Mouse (Mus musculus) lung, adult 2 months (tissue): ENCODE measurements around the gene Rnf126. TPM values are rescaled to one million over a fixed set of nuclear protein-coding genes. Genes with fewer than 3 reads are reported as not detected.

Experiments used
- DNase-seq: peaks from one replicate; pipeline ENCODE4 v3.0.0; 2022
- H3K4me1 ChIP-seq: fragments of 200-500 bp; 2 replicates; pipeline ENCODE4 v1.6.1; 2011; ENCODE audit warnings: low read length; ENCODE audit not compliant: control insufficient read depth, insufficient read depth
- H3K4me3 ChIP-seq: fragments of 200-500 bp; replicated peaks from 2 replicates; pipeline ENCODE3; 2011; ENCODE audit warnings: low read depth, mild to moderate bottlenecking, control low read depth, low read length; ENCODE audit errors: extremely low read depth
- CTCF ChIP-seq: fragments of 200-500 bp; IDR thresholded peaks from 2 replicates; pipeline ENCODE4 v1.5.1; 2011; ENCODE audit warnings: mild to moderate bottlenecking, low read length, control low read depth; ENCODE audit not compliant: insufficient read depth
- POLR2A ChIP-seq: fragments of 200-500 bp; IDR thresholded peaks from 2 replicates; pipeline ENCODE4 v1.6.1; 2011; ENCODE audit warnings: low read depth, mild to moderate bottlenecking, control low read depth, low read length, borderline replicate concordance; ENCODE audit errors: extremely low read depth
- WGBS: fragments of 180-500 bp; shearing (Covaris S2); methylation state at CpG from one replicate; pipeline ENCODE4 v1.1.7; 2018; 5-methylcytosine and 5-hydroxymethylcytosine counted together
- polyA plus RNA-seq: library from polyadenylated mRNA; depleted of rRNA; stranded (reverse); fragments of >200 nt; gene quantifications from 2 replicates; pipeline ENCODE4 v1.2.3, GENCODE M21; 2012

Rnf126 gene
- polyA plus RNA-seq, 1 experiment, result 103 TPM

- Histone ChIP-seq H3K4me1 (peaks cover 2% of the 10 kb centered on the region; the same call in 1 of the 2 replicates), H3K4me3 (no peak overlapping the region)
- 94% methylated on average over 15 of the region's 15 CpGs for WGBS
- no peak for DNase-seq
- TF ChIP-seq POLR2A (no peak), CTCF (no peak)
Observed at GRCm38 (mm10) chr10:79733847-79734246, 32.9 kb downstream of the Rnf126 start.

- TF ChIP-seq POLR2A, result no peak
- peak; percentile 64 for TF ChIP-seq CTCF
- 100% methylated on average over 1 of the region's 1 CpGs for WGBS
- H3K4me1 ChIP-seq, result peaks cover 5% of the 10 kb centered on the region; the same call in 1 of the 2 replicates
- no peak for DNase-seq
- H3K4me3 ChIP-seq, result no peak overlapping the region
Observed at GRCm38 (mm10) chr10:79732500-79732899, 34.3 kb downstream of the Rnf126 start.

DNA sequence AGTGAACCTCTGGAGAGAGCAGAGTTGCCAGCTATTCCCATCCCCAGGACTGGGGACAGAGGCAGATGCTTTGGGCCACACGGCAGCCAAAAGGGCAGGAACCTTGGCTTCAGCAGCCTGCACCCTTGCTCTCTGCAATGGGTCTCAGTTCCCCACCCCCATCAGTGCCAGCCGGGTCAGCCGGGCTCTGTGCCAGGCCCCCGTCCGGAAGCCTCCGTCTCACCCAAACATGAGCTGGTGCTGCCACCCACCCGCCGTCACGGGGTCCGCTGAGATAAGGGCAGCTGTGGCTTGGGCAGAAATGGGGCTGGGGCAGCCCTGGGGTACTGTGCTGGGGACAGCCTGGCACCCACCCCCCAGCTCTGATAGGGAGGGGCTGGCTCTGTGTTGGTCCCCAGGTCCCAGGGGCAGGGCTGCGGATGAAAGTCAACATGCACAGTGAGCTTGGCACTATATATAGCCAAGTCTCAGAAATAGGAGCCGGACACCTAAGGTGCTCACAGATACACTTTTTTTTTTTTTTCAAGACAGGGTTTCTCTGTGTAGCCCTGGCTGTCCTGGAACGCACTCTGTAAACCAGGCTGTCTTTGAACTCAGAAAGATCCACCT, 37.3 kb downstream of the Rnf126 start:
- 40% methylated on average over 13 of the region's 13 CpGs for WGBS
- no peak for DNase-seq
- no peak overlapping the region for H3K4me3 ChIP-seq
- no peak for TF ChIP-seq CTCF
- no peak for TF ChIP-seq POLR2A
- H3K4me1 ChIP-seq, result peaks cover 5% of the 10 kb centered on the region; the same call in 1 of the 2 replicates

DNA sequence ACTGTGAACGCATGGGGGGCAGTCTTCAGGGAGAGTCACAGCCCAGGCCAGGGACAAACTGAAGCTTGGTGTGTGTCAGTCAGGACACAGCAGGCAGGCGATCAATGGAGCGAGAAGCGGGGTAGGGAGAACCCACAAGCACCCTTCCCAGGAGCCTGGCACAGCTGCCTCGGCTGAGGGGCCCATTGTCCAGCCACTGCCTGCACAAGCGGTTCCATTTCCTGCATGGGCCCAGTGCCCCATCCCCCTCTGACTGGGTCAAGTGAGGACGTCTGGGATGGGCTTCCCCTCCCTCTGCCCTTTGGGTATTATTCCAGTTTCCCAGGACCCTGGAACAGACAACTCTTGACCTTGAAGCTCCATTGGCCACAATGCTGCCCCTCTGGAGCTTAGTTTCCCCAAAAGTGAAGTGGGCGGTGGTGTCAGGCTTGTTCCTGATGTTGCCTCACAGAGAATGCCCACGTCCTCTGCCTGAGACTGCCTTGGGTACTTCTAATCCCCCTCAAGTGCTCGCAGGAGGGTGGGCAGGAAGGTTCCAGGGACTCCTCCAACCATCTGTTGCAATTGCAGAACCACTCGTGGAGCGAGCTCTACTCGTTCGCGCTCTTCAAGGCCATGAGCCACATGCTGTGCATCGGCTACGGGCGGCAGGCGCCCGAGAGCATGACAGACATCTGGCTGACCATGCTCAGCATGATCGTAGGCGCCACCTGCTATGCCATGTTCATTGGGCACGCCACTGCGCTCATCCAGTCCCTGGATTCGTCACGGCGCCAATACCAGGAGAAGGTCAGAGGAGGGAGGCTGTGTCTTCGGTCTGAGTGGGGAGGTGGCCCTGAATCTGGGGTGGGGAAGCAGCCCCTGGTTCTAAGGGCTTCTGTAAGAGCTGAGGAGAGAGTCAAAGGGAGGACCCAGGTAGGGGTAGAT, 38.2 kb downstream of the Rnf126 start:
- 64% methylated on average over 28 of the region's 28 CpGs for WGBS

GRCm38 (mm10) chr10:79726090-79726489, 40.7 kb downstream of the Rnf126 start:
- DNase-seq, result peak; percentile 60
- 41% methylated on average over 11 of the region's 11 CpGs for WGBS

More for the DNA sequence above, 38.2 kb downstream of the Rnf126 start:
- Histone ChIP-seq H3K4me3 (peak overlapping the region; percentile 13), H3K4me1 (peaks cover 5% of the 10 kb centered on the region; the same call in 1 of the 2 replicates)
- TF ChIP-seq POLR2A, result no peak
- TF ChIP-seq CTCF, result no peak
- no peak for DNase-seq

DNA sequence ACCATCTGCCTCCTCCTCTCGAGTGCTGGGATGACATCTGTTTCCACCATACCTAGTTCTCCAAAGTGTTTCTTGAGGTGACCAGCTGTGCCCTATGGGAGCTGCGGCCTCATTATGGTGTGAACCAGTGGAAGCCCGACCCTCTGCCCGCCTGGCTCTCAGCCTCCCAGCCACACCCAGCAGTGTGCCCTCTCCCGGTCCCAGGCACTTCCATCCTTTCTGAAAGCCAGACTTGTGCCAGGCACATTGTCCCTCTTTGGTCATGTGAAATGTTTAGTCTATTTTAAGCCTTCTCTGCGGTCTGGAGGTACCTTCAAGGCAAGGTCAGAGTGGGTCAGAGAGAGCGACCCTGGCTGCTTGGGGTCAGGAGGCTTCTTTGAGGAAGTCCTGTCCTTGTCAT, 43.1 kb downstream of the Rnf126 start:
- Histone ChIP-seq H3K4me3 (no peak overlapping the region), H3K4me1 (peaks cover 1% of the 10 kb centered on the region; the same call in 1 of the 2 replicates)
- WGBS, result 70% methylated on average over 7 of the region's 7 CpGs
- no peak for DNase-seq
- TF ChIP-seq POLR2A (no peak), CTCF (no peak)

More at GRCm38 (mm10) chr10:79726090-79726489, 40.7 kb downstream of the Rnf126 start:
- TF ChIP-seq CTCF (peak; percentile 64), POLR2A (no peak)
- H3K4me3 ChIP-seq, result no peak overlapping the region
- H3K4me1 ChIP-seq, result peaks cover 5% of the 10 kb centered on the region; the same call in 1 of the 2 replicates

GRCm38 (mm10) chr10:79723047-79723446, 43.7 kb downstream of the Rnf126 start:
- Histone ChIP-seq H3K4me1 (no peaks in the 10 kb centered on the region), H3K4me3 (no peak overlapping the region)
- 63% methylated on average over 6 of the region's 6 CpGs for WGBS
- no peak for TF ChIP-seq CTCF
- no peak for TF ChIP-seq POLR2A
- DNase-seq, result no peak

DNA sequence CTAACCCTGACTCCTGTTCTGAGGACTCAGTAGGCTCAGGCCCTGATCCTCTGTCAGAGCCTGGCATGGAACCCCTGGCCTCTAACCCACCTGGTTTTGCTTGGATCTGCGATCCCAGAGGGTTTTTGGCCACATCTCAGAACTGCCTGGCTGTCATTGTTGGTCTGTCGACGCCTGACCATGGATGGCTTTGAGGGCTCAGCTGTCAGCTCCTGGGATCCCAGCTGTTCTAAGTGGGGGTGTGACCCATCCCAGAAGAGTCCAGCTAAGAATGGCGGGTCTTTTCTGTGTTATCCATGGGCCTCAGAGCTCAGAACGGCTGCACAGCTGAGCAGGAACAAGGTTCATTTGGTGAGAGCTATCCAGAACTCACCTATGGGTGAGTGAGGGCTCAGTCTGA, 45.7 kb downstream of the Rnf126 start:
- 49% methylated on average over 5 of the region's 5 CpGs for WGBS
- TF ChIP-seq CTCF (no peak), POLR2A (no peak)
- no peak for DNase-seq
- Histone ChIP-seq H3K4me1 (no peaks in the 10 kb centered on the region), H3K4me3 (no peak overlapping the region)

- peak; percentile 61 for DNase-seq
- no peak for TF ChIP-seq CTCF
- no peak for TF ChIP-seq POLR2A
- Histone ChIP-seq H3K4me3 (no peak overlapping the region), H3K4me1 (no peaks in the 10 kb centered on the region)
- WGBS, result 5% methylated on average over 43 of the region's 43 CpGs
Observed at GRCm38 (mm10) chr10:79717640-79718357, 49.0 kb downstream of the Rnf126 start.
